Mouse (Mus musculus): Measurements from ENCODE around the gene Olfr895. TPM values are rescaled to one million over a fixed set of nuclear protein-coding genes. Genes with fewer than 3 reads are reported as not detected.

The Olfr895 gene
- total RNA-seq (2023; ENCODE audit: inconsistent age) = not detected in 4 replicates

GRCm38 (mm10) chr9:38267551-38267950, at the start of gene Olfr895:
Gene Olfr895, plus strand, starts transcription at chr9:38267851.

DNA sequence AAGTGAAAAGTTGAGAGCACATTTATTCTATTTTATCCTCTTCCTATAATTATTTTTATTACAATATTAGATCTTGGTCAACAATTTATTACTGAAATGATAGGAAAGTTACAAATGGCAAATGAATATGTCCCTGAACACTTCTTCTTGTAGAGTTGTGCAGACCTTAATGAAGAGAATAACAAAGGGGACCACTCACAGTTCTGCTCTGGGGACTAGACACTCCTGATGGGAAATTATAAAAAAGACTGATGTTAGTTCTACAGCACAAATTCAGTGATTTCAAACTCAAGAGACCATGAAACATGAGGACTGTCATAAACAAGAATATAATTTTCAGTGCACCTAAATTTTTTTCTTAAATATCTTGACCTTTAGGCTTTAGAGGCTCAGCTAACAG, 15.2 kb upstream of the Olfr895 start, which contains the start of gene Olfr143:
TSS of gene Olfr143 (plus strand) at position 301 of the 400 bp plus-strand sequence.

GRCm38 (mm10) chr9:38290807-38291206, 23.2 kb downstream of the Olfr895 start, which contains the start of gene Olfr896-ps1:
Gene Olfr896-ps1, plus strand, starts transcription at chr9:38291107.

Other genes with a start within 250 kb of the Olfr895 start
- not detected in 4 replicates for gene Olfr883, start 242.0 kb upstream of the Olfr895 start, total RNA-seq (2023; ENCODE audit: inconsistent age)
- not detected in 4 replicates for gene Olfr884, start 221.3 kb upstream of the Olfr895 start, total RNA-seq (2023; ENCODE audit: inconsistent age)
- not detected in 4 replicates for gene Olfr885, start 206.5 kb upstream of the Olfr895 start, total RNA-seq (2023; ENCODE audit: inconsistent age)
- gene Olfr887, start 183.8 kb upstream of the Olfr895 start, total RNA-seq (2023; ENCODE audit: inconsistent age) = not detected in 4 replicates
- gene Olfr888, start 159.7 kb upstream of the Olfr895 start, total RNA-seq (2023; ENCODE audit: inconsistent age) = not detected in 4 replicates
- gene Olfr889, start 152.7 kb upstream of the Olfr895 start, total RNA-seq (2023; ENCODE audit: inconsistent age) = not detected in 4 replicates
- not detected in 4 replicates for gene Olfr890, start 125.3 kb upstream of the Olfr895 start, total RNA-seq (2023; ENCODE audit: inconsistent age)
- gene Olfr891, start 87.0 kb upstream of the Olfr895 start, total RNA-seq (2023; ENCODE audit: inconsistent age) = not detected in 4 replicates
- gene Olfr893, start 59.5 kb upstream of the Olfr895 start, total RNA-seq (2023; ENCODE audit: inconsistent age) = not detected in 4 replicates
- gene Olfr894, start 49.8 kb upstream of the Olfr895 start, total RNA-seq (2023; ENCODE audit: inconsistent age) = not detected in 4 replicates
- gene Olfr143, start 15.1 kb upstream of the Olfr895 start, total RNA-seq (2023; ENCODE audit: inconsistent age) = not detected in 4 replicates
- gene Olfr896-ps1, start 23.3 kb downstream of the Olfr895 start, total RNA-seq (2023; ENCODE audit: inconsistent age) = not detected in 4 replicates
- gene Olfr25, start 61.2 kb downstream of the Olfr895 start, total RNA-seq (2023; ENCODE audit: inconsistent age) = not detected in 4 replicates
- gene Olfr898, start 80.6 kb downstream of the Olfr895 start, total RNA-seq (2023; ENCODE audit: inconsistent age) = not detected in 4 replicates
- gene Olfr250, start 99.0 kb downstream of the Olfr895 start, total RNA-seq (2023; ENCODE audit: inconsistent age) = not detected in 4 replicates
- not detected in 4 replicates for gene Olfr251, start 109.2 kb downstream of the Olfr895 start, total RNA-seq (2023; ENCODE audit: inconsistent age)
- gene Olfr147, start 133.8 kb downstream of the Olfr895 start, total RNA-seq (2023; ENCODE audit: inconsistent age) = not detected in 4 replicates
- not detected in 4 replicates for gene Olfr901, start 161.6 kb downstream of the Olfr895 start, total RNA-seq (2023; ENCODE audit: inconsistent age)
- gene Olfr902, start 179.8 kb downstream of the Olfr895 start, total RNA-seq (2023; ENCODE audit: inconsistent age) = not detected in 4 replicates
- not detected in 4 replicates for gene Olfr904, start 195.3 kb downstream of the Olfr895 start, total RNA-seq (2023; ENCODE audit: inconsistent age)
- gene Olfr905, start 203.3 kb downstream of the Olfr895 start, total RNA-seq (2023; ENCODE audit: inconsistent age) = not detected in 4 replicates
- gene Olfr906, start 219.2 kb downstream of the Olfr895 start, total RNA-seq (2023; ENCODE audit: inconsistent age) = not detected in 4 replicates
- not detected in 4 replicates for gene Olfr907, start 227.9 kb downstream of the Olfr895 start, total RNA-seq (2023; ENCODE audit: inconsistent age)

Data from B cell, adult (primary cell).